Mouse (Mus musculus) lung, postnatal 0 days (tissue): Measurements from ENCODE around the gene Serp1.

Experiments used
- CTCF ChIP-seq: IDR thresholded peaks from 2 replicates; pipeline ENCODE4 v1.5.1; 2016; ENCODE audit warnings: antibody characterized with exemption, mild to moderate bottlenecking
- EP300 ChIP-seq: IDR thresholded peaks from 2 replicates; pipeline ENCODE4 v1.6.1; 2016; ENCODE audit warnings: antibody characterized with exemption, mild to moderate bottlenecking, control low read depth

- TF ChIP-seq EP300, result no peak
- peak; percentile 62 for TF ChIP-seq CTCF
Observed at GRCm38 (mm10) chr3:58511581-58511980, 14.1 kb downstream of the Serp1 start.
